Comparison of ENCODE assay signal across 9 mouse cellular contexts in genomic region chr19:42661430-42662164, GRCm38 (mm10). TPM values are rescaled to one million over a fixed set of nuclear protein-coding genes. Genes with fewer than 3 reads are reported as not detected.
A peak's percentile ranks its signal among the peaks of the same experiment; 100 is the strongest.
DNase-seq lines count a peak whose midpoint lies in the region; ATAC-seq lines count a peak whose summit lies in the region.
"Had no signal": no experiment of that assay in that cellular context is flagged by ENCODE, and none has a peak within 500 bp of the region (broad histone marks: within the 10 kb centered on the region; RNA-seq: fewer than 3 reads in every experiment).

No protein-coding gene starts in this region.

- peak; percentile 32 for DNase-seq in forebrain, embryonic 11.5 days (ENCODE audit: low spot score)
- DNase-seq in A20 (ENCODE audit: low read depth, low spot score): peak; percentile 45
- DNase-seq in kidney, postnatal 36 days: peak; percentile 32 to 43
- DNase-seq in embryo, embryonic 9.5 days (ENCODE audit: extremely low spot score): no peak
- no peak for DNase-seq in embryo, embryonic 10 days (ENCODE audit: low spot score)
- DNase-seq in right cerebral cortex, adult 18-20 months: no peak

- H3K27ac ChIP-seq in forebrain, embryonic 11.5 days (ENCODE audit: low read depth, low read length): no peak overlapping the region
- no peak overlapping the region for H3K27ac ChIP-seq in forebrain, embryonic 15.5 days (replicated peaks)
- H3K27ac ChIP-seq: embryonic facial prominence, embryonic 15.5 days had no signal

- 89% methylated on average over 9 of the region's 9 CpGs for WGBS in forebrain, embryonic 11.5 days
- 87% methylated on average over 9 of the region's 9 CpGs for WGBS in forebrain, embryonic 15.5 days

- H3K4me1 ChIP-seq in forebrain, embryonic 11.5 days (replicated peaks; ENCODE audit: control insufficient read depth, insufficient read depth, low read length): peaks cover 3% of the 10 kb centered on the region; the same call in 1 of the 2 replicates
- H3K4me1 ChIP-seq in forebrain, embryonic 15.5 days: peaks cover 8% of the 10 kb centered on the region; the same call in 1 of the 2 replicates

- H3K9me3 ChIP-seq in forebrain, embryonic 11.5 days (ENCODE audit: control insufficient read depth, low read length): no peaks in the 10 kb centered on the region
- H3K9me3 ChIP-seq in forebrain, embryonic 15.5 days: no peaks in the 10 kb centered on the region
- H3K9me3 ChIP-seq: embryonic facial prominence, embryonic 15.5 days had no signal

- no peak overlapping the region for H3K4me2 ChIP-seq in forebrain, embryonic 11.5 days (ENCODE audit: low read depth, low read length, severe bottlenecking)
- H3K4me2 ChIP-seq in forebrain, embryonic 15.5 days (replicated peaks): no peak overlapping the region
- H3K4me2 ChIP-seq: embryonic facial prominence, embryonic 15.5 days had no signal

- no peaks in the 10 kb centered on the region for H3K36me3 ChIP-seq in forebrain, embryonic 11.5 days (ENCODE audit: control insufficient read depth, insufficient read depth, low read length)
- H3K36me3 ChIP-seq in forebrain, embryonic 15.5 days: no peaks in the 10 kb centered on the region
- H3K36me3 ChIP-seq: embryonic facial prominence, embryonic 15.5 days had no signal

- H3K27me3 ChIP-seq in forebrain, embryonic 11.5 days (ENCODE audit: control insufficient read depth, insufficient read depth, low read length): peaks cover 6% of the 10 kb centered on the region
- H3K27me3 ChIP-seq in forebrain, embryonic 15.5 days: peaks cover 4% of the 10 kb centered on the region; the same call in 1 of the 2 replicates
- H3K27me3 ChIP-seq: embryonic facial prominence, embryonic 15.5 days had no signal

- no peak for ATAC-seq in forebrain, embryonic 11.5 days (replicated peaks; ENCODE audit: low FRiP score)
- ATAC-seq in forebrain, embryonic 15.5 days (replicated peaks): no peak
- ATAC-seq in common myeloid progenitor, adult 5-6 weeks (replicated peaks; ENCODE audit: low read depth, poor library complexity, severe bottlenecking): peak; percentile 67

- no peak overlapping the region for H3K4me3 ChIP-seq in forebrain, embryonic 11.5 days (ENCODE audit: low read depth, low read length)
- H3K4me3 ChIP-seq in forebrain, embryonic 15.5 days: no peak overlapping the region
- H3K4me3 ChIP-seq: embryonic facial prominence, embryonic 15.5 days had no signal

- no peak overlapping the region for H3K9ac ChIP-seq in forebrain, embryonic 11.5 days (ENCODE audit: low read length)
- H3K9ac ChIP-seq in forebrain, embryonic 15.5 days (replicated peaks): no peak overlapping the region
- H3K9ac ChIP-seq: embryonic facial prominence, embryonic 15.5 days had no signal

RNA-seq across cellular contexts. Expression of gene Loxl4, which starts 49.0 kb away (rescaled TPM):
- polyA plus RNA-seq in forebrain, embryonic 11.5 days (2014; fragmentation: Nextera tagmentation; extraction: Ambion mirVana): 0.12 and 0.20 TPM in 2 replicates
- 0.11 and 0.18 TPM in 2 replicates for polyA plus RNA-seq in forebrain, embryonic 15.5 days (2015; fragmentation: Nextera tagmentation; extraction: Ambion mirVana)
- not detected in 2 replicates for total RNA-seq in common myeloid progenitor, adult 5-6 weeks (2017)

Comparison
In these comparisons a context has a peak if more than half of its experiments do, and no peak if none do; other contexts are left out.
1. DNase-seq: peak in forebrain, embryonic 11.5 days (single experiment), A20 (single experiment) and kidney, postnatal 36 days (2 of 2); none in embryo, embryonic 9.5 days (single experiment), embryo, embryonic 10 days (single experiment) and right cerebral cortex, adult 18-20 months (single experiment).